Mouse (Mus musculus) neural tube, postnatal 0 days (tissue): ENCODE results near the gene Sin3b. TPM values are rescaled to one million over a fixed set of nuclear protein-coding genes. Genes with fewer than 3 reads are reported as not detected.

Experiments
- microRNA-seq: library from miRNA; unstranded; fragments of <30 nt; microRNA quantifications from one replicate; pipeline ENCODE4, GENCODE M21; 2016
- polyA plus RNA-seq: library from polyadenylated mRNA; unstranded; fragments of >200 nt; fragmentation: Nextera tagmentation; extraction: Ambion mirVana; gene quantifications from 2 replicates; pipeline ENCODE4 v1.2.1, GENCODE M21; 2015

Gene Sin3b
- polyA plus RNA-seq, result 216 and 220 TPM in 2 replicates

DNA sequence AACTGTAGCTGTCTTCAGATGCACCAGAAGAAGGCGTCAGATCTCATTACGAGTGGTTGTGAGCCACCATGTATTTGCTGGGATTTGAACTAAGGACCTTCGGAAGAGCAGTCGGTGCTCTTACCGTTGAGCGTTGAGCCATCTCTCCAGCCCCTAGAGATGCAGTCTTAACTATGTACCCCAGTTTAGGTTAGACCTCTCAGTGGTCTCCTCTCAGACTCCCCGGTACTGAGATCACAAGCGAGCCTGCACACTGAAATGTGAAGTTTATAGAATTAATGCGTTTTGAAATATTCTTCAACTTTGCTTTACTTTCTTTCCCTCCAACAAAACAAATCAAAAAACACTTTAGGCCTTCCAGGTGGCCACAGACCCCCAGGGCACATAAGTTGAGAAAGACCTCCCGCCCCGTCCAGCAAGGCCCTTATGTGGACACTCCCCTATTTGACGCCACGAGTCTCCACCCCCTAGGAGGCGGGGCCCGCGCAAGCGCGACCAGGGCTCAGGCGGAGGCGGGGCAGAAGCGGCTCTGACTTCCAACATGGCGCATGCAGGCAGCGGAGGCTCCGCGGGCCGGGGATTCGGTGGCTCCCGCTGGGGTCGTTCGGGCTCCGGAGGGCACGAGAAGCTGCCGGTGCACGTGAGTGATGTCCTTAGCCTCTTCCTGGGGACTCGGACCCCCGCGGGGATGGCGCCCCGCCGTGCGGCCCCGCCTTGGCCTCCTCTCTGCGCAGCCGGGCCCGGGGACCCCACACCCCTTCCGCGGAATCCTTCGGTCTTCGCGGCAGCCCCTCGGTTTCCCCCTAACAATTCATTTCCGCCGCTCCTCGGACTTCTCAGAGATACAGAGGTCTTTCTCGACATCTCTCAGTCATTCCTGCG is at the start of gene Sin3b:
Gene Sin3b, plus strand, starts transcription at position 517 of the 882 bp plus-strand sequence.

DNA sequence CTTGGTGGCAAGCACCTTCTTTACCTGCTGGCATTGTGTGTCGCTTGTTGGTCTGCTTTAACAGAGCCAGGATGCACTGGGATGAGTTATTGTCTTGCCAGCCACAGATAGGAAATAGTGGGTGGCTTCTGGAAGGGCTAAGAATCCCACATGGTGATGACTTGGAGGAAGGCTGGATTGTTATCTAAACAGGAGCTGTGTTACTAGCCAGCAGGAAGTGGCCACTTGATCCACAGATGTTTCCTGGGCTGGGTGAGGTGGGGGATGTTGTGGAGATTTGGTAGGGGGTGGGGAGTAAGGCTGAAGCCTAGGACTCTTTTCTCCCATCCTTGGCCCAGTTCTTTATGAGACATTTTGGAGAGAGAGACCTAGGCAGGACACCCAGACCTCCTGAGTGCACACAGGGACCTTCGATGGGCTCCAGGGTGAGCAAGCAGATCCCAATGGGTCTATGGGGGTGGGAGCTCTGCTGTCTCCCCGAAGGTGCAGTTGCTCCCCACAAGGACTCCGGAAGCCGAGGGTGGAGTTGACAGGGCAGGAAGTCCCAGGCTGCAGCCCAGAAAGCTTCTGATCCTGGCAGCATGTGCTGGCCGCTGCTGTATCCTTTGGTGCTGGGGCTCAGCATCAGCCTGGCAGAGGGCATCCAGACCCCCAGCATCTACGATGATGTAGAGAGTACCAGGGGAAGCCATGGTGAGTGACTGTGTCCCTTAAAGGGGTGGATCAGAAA is 38.4 kb downstream of the Sin3b start, which contains the start of gene F2rl3:
Gene F2rl3, plus strand, starts transcription at position 559 of the 730 bp plus-strand sequence.

Small RNA genes within 50 kb of the gene (microRNA-seq; reads per million reads assigned to microRNA genes)
- gene Gm26237, result not detected

Other genes with a start within 250 kb of the Sin3b start
- gene Cherp, start 248.1 kb upstream of the Sin3b start, polyA plus RNA-seq, result 32.1 and 35.1 TPM in 2 replicates
- gene Slc35e1, start 230.7 kb upstream of the Sin3b start, polyA plus RNA-seq, result 12.1 and 12.8 TPM in 2 replicates
- 11.0 and 12.0 TPM in 2 replicates for gene Med26, start 175.0 kb upstream of the Sin3b start, polyA plus RNA-seq
- gene Smim7, start 152.2 kb upstream of the Sin3b start, polyA plus RNA-seq, result 118 and 136 TPM in 2 replicates
- 47.0 and 51.7 TPM in 2 replicates for gene Tmem38a, start 151.2 kb upstream of the Sin3b start, polyA plus RNA-seq
- gene Nwd1, start 76.6 kb upstream of the Sin3b start, polyA plus RNA-seq, result 4.9 and 5.5 TPM in 2 replicates
- gene F2rl3, start 38.6 kb downstream of the Sin3b start, polyA plus RNA-seq, result 0.46 TPM in 1 of 2 replicates, not detected in the other